10 mouse cellular contexts compared by ENCODE assay signal in genomic region chr5:143293404-143293803, GRCm38 (mm10). TPM values are rescaled to one million over a fixed set of nuclear protein-coding genes. Genes with fewer than 3 reads are reported as not detected.
A peak's percentile ranks its signal among the peaks of the same experiment; 100 is the strongest.
DNase-seq lines count a peak whose midpoint lies in the region; ATAC-seq lines count a peak whose summit lies in the region.
"Had no signal": no experiment of that assay in that cellular context is flagged by ENCODE, and none has a peak within 500 bp of the region (broad histone marks: within the 10 kb centered on the region; RNA-seq: fewer than 3 reads in every experiment).

Gene Zfp853, minus strand, starts transcription at chr5:143293623.

- peaks cover 63% of the 10 kb centered on the region for H3K27me3 ChIP-seq in kidney, embryonic 15.5 days
- peaks cover 65% of the 10 kb centered on the region for H3K27me3 ChIP-seq in embryonic facial prominence, embryonic 12.5 days
- H3K27me3 ChIP-seq in hindbrain, embryonic 15.5 days = peaks cover 57% of the 10 kb centered on the region
- peaks cover 63% of the 10 kb centered on the region for H3K27me3 ChIP-seq in midbrain, embryonic 13.5 days
- H3K27me3 ChIP-seq: Patski had no signal

- H3K4me3 ChIP-seq in kidney, embryonic 15.5 days (replicated peaks) = peak within 1 kb of the TSS; percentile 51
- H3K4me3 ChIP-seq in embryonic facial prominence, embryonic 12.5 days = peak within 1 kb of the TSS; percentile 59
- peak within 1 kb of the TSS; percentile 54 for H3K4me3 ChIP-seq in hindbrain, embryonic 15.5 days
- peak within 1 kb of the TSS; percentile 43 for H3K4me3 ChIP-seq in midbrain, embryonic 13.5 days (replicated peaks)

- peak within 1 kb of the TSS; percentile 47 for H3K9ac ChIP-seq in kidney, embryonic 15.5 days
- peak within 1 kb of the TSS; percentile 68 for H3K9ac ChIP-seq in embryonic facial prominence, embryonic 12.5 days
- H3K9ac ChIP-seq in hindbrain, embryonic 15.5 days = peak within 1 kb of the TSS; percentile 67
- H3K9ac ChIP-seq in midbrain, embryonic 13.5 days (replicated peaks) = peak within 1 kb of the TSS; percentile 65

- 2% methylated on average over 21 of the region's 38 CpGs for WGBS in kidney, embryonic 15.5 days
- 3% methylated on average over 33 of the region's 38 CpGs for WGBS in embryonic facial prominence, embryonic 12.5 days
- 9% methylated on average over 18 of the region's 38 CpGs for WGBS in hindbrain, embryonic 15.5 days
- 7% methylated on average over 25 of the region's 38 CpGs for WGBS in midbrain, embryonic 13.5 days

- no peak for DNase-seq in kidney, postnatal 36 days
- no peak for DNase-seq in urinary bladder, adult 2 months (ENCODE audit: low spot score)
- no peak for DNase-seq in thymus, postnatal 25 days

- H3K4me2 ChIP-seq in kidney, embryonic 15.5 days = peak within 1 kb of the TSS; percentile 92
- H3K4me2 ChIP-seq in embryonic facial prominence, embryonic 12.5 days (replicated peaks) = peak within 1 kb of the TSS; percentile 97
- H3K4me2 ChIP-seq in hindbrain, embryonic 15.5 days = peak within 1 kb of the TSS; percentile 79
- peak within 1 kb of the TSS; percentile 69 for H3K4me2 ChIP-seq in midbrain, embryonic 13.5 days (replicated peaks)

- no peaks in the 10 kb centered on the region for H3K9me3 ChIP-seq in kidney, embryonic 15.5 days (replicated peaks)
- no peaks in the 10 kb centered on the region for H3K9me3 ChIP-seq in embryonic facial prominence, embryonic 12.5 days
- H3K9me3 ChIP-seq in hindbrain, embryonic 15.5 days = no peaks in the 10 kb centered on the region
- H3K9me3 ChIP-seq in midbrain, embryonic 13.5 days = no peaks in the 10 kb centered on the region

- ATAC-seq in kidney, embryonic 15.5 days (replicated peaks; ENCODE audit: low FRiP score) = no peak
- ATAC-seq in embryonic facial prominence, embryonic 12.5 days (ENCODE audit: insufficient number of reproducible peaks, insufficient read depth, low FRiP score, low TSS enrichment) = no peak
- peak; percentile 39; the same call in 1 of the 2 replicates for ATAC-seq in hindbrain, embryonic 15.5 days (ENCODE audit: low FRiP score, low read depth)
- peak; percentile 35; the same call in 1 of the 2 replicates for ATAC-seq in midbrain, embryonic 13.5 days
- no peak for ATAC-seq in erythroblast, adult 5-6 weeks (replicated peaks; ENCODE audit: low FRiP score, poor library complexity, severe bottlenecking)
- ATAC-seq: Patski had no signal

- H3K36me3 ChIP-seq in kidney, embryonic 15.5 days = peaks cover 6% of the 10 kb centered on the region; the same call in 1 of the 2 replicates
- 0 out of 2 replicates have a peak, but pooled peaks cover 3% of the 10 kb centered on the region for H3K36me3 ChIP-seq in embryonic facial prominence, embryonic 12.5 days
- no peaks in the 10 kb centered on the region for H3K36me3 ChIP-seq in hindbrain, embryonic 15.5 days
- H3K36me3 ChIP-seq in midbrain, embryonic 13.5 days = peaks cover 16% of the 10 kb centered on the region

- H3K4me1 ChIP-seq in kidney, embryonic 15.5 days = peaks cover 23% of the 10 kb centered on the region
- peaks cover 20% of the 10 kb centered on the region for H3K4me1 ChIP-seq in embryonic facial prominence, embryonic 12.5 days
- H3K4me1 ChIP-seq in hindbrain, embryonic 15.5 days (replicated peaks) = peaks cover 16% of the 10 kb centered on the region
- peaks cover 13% of the 10 kb centered on the region for H3K4me1 ChIP-seq in midbrain, embryonic 13.5 days (replicated peaks)

- no peak within 1 kb of the TSS for H3K27ac ChIP-seq in kidney, embryonic 15.5 days
- H3K27ac ChIP-seq in embryonic facial prominence, embryonic 12.5 days = no peak within 1 kb of the TSS
- no peak within 1 kb of the TSS for H3K27ac ChIP-seq in hindbrain, embryonic 15.5 days (replicated peaks)
- H3K27ac ChIP-seq in midbrain, embryonic 13.5 days = no peak within 1 kb of the TSS

RNA-seq across cellular contexts. Expression of gene Zfp853, which starts in this region (rescaled TPM):
- 0.08 TPM in 2 replicates for polyA plus RNA-seq in kidney, embryonic 15.5 days (2015; fragmentation: Nextera tagmentation; extraction: Ambion mirVana)
- 0.06 and 0.12 TPM in 2 replicates for polyA plus RNA-seq in embryonic facial prominence, embryonic 12.5 days (2016; fragmentation: Nextera tagmentation; extraction: Ambion mirVana)
- 0.27 and 0.31 TPM in 2 replicates for polyA plus RNA-seq in hindbrain, embryonic 15.5 days (2015; fragmentation: Nextera tagmentation; extraction: Ambion mirVana)
- 0.05 and 0.06 TPM in 2 replicates for polyA plus RNA-seq in midbrain, embryonic 13.5 days (2015; fragmentation: Nextera tagmentation; extraction: Ambion mirVana)
- total RNA-seq in erythroblast, adult 5-6 weeks (2015; ENCODE audit: low replicate concordance) = not detected in 2 replicates
- not detected in 2 replicates for total RNA-seq in erythroblast, adult 5-6 weeks (2017; ENCODE audit: low replicate concordance)
- 0.43 and 0.49 TPM in 2 replicates for polyA plus RNA-seq in urinary bladder, adult 2 months (2012; rRNA removed)
- total RNA-seq: hematopoietic stem cell, adult 5-6 weeks had no signal
- polyA plus RNA-seq: Patski had no signal

Comparison
In these comparisons a context has a peak if more than half of its experiments do, and no peak if none do; other contexts are left out.
1. Peak in ATAC-seq, H3K4me3 ChIP-seq, H3K9ac ChIP-seq and H3K4me2 ChIP-seq in hindbrain, embryonic 15.5 days; RNA of the gene not detected or under 1 TPM.
2. Peak in ATAC-seq, H3K4me3 ChIP-seq, H3K9ac ChIP-seq and H3K4me2 ChIP-seq in midbrain, embryonic 13.5 days; RNA of the gene not detected or under 1 TPM.